Mouse (Mus musculus) ES-Bruce4 (cell line): Measurements from ENCODE around the gene Gmip. TPM values are rescaled to one million over a fixed set of nuclear protein-coding genes. Genes with fewer than 3 reads are reported as not detected.

Source experiments
- H3K27ac ChIP-seq: 2 replicates; pipeline ENCODE4 v1.5.1; 2012; ENCODE audit warnings: low read length, inconsistent platforms; ENCODE audit not compliant: insufficient read depth
- H3K27me3 ChIP-seq: 2 replicates; pipeline ENCODE4 v1.6.1; 2012; ENCODE audit warnings: mild to moderate bottlenecking, low read length, inconsistent platforms; ENCODE audit not compliant: control insufficient read depth, poor library complexity, insufficient read depth, severe bottlenecking
- H3K36me3 ChIP-seq: 2 replicates; pipeline ENCODE4 v1.6.1; 2012; ENCODE audit warnings: inconsistent platforms, mild to moderate bottlenecking, low read length, moderate library complexity; ENCODE audit not compliant: control insufficient read depth, poor library complexity, insufficient read depth, severe bottlenecking
- H3K4me1 ChIP-seq: one replicate; pipeline ENCODE4 v1.8.1; 2011; ENCODE audit warnings: low read length; ENCODE audit not compliant: control insufficient read depth, insufficient read depth
- H3K4me3 ChIP-seq: 2 replicates; pipeline ENCODE4 v1.5.1; 2011; ENCODE audit warnings: low read depth, mild to moderate bottlenecking, low read length
- H3K9ac ChIP-seq: 2 replicates; pipeline ENCODE4 v1.6.1; 2012; ENCODE audit warnings: low read depth, mild to moderate bottlenecking, inconsistent platforms; ENCODE audit not compliant: poor library complexity, severe bottlenecking
- H3K9me3 ChIP-seq: replicated peaks from 2 replicates; pipeline ENCODE4 v1.6.1; 2012; ENCODE audit warnings: mild to moderate bottlenecking, low read length, inconsistent platforms; ENCODE audit not compliant: control insufficient read depth, poor library complexity, insufficient read depth, severe bottlenecking
- CTCF ChIP-seq: IDR thresholded peaks from one replicate; pipeline ENCODE4 v1.8.1; 2011; ENCODE audit warnings: low read depth, low read length
- EP300 ChIP-seq: IDR thresholded peaks from 2 replicates; pipeline ENCODE4 v1.6.1; 2011; ENCODE audit warnings: low read depth, low read length; ENCODE audit not compliant: insufficient read depth
- POLR2A ChIP-seq: IDR thresholded peaks from one replicate; pipeline ENCODE4 v1.8.1; 2011; ENCODE audit warnings: low read length; ENCODE audit not compliant: insufficient read depth
- polyA plus RNA-seq: library from polyadenylated mRNA; stranded (reverse); fragments of >200 nt; gene quantifications from 2 replicates; pipeline ENCODE4 v1.2.4, GENCODE M21; 2011; ENCODE audit warnings: low read depth; ENCODE audit not compliant: missing spikeins, insufficient read depth, insufficient read length

Gmip gene
- polyA plus RNA-seq, 1 experiment, result 11.6 TPM

- H3K27ac ChIP-seq, result no peak overlapping the region
These were observed 8.5 kb upstream of the Gmip start for GRCm38 (mm10) chr8:69799946-69800345.

DNA sequence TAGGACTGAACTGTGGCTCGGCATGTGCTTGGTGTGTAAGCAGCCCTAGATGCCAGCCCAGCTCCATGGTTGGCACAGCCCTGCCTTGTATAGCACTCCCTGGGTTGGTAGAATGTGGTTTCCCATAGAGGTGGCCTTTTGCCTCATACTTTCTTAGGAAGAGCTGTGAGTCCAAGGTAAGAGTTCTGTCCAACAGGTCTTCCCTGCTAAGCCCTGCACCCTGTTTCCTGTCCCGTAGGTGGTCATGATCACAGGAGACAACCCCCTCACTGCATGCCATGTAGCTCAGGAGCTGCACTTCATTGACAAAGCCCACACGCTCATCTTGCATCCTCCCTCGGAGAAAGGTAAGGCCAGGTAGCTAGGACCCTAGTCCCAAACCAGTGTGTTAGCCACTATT, 6.7 kb upstream of the Gmip start:
- Histone ChIP-seq H3K4me1 (no peaks in the 10 kb centered on the region), H3K4me3 (no peak overlapping the region), H3K27me3 (no peaks in the 10 kb centered on the region), H3K36me3 (peaks cover 97% of the 10 kb centered on the region), H3K9ac (no peak overlapping the region), H3K9me3 (no peaks in the 10 kb centered on the region), H3K27ac (no peak overlapping the region)
- TF ChIP-seq EP300 (no peak), CTCF (no peak), POLR2A (no peak)

More at GRCm38 (mm10) chr8:69799946-69800345, 8.5 kb upstream of the Gmip start:
- TF ChIP-seq EP300 (no peak), POLR2A (no peak), CTCF (no peak)
- Histone ChIP-seq H3K4me1 (no peaks in the 10 kb centered on the region), H3K4me3 (no peak overlapping the region), H3K9ac (no peak overlapping the region), H3K27me3 (no peaks in the 10 kb centered on the region), H3K36me3 (peaks cover 97% of the 10 kb centered on the region), H3K9me3 (no peaks in the 10 kb centered on the region)

- no peaks in the 10 kb centered on the region for H3K4me1 ChIP-seq
- no peaks in the 10 kb centered on the region for H3K27me3 ChIP-seq
- no peak for TF ChIP-seq CTCF
- no peak for TF ChIP-seq POLR2A
- TF ChIP-seq EP300, result no peak
- no peaks in the 10 kb centered on the region for H3K9me3 ChIP-seq
- no peak overlapping the region for H3K27ac ChIP-seq
- no peak overlapping the region for H3K9ac ChIP-seq
- no peak overlapping the region for H3K4me3 ChIP-seq
- H3K36me3 ChIP-seq, result peaks cover 97% of the 10 kb centered on the region
These were observed 6.3 kb upstream of the Gmip start for GRCm38 (mm10) chr8:69802216-69802615.

- Histone ChIP-seq H3K4me3 (no peak overlapping the region), H3K9ac (no peak overlapping the region), H3K36me3 (peaks cover 95% of the 10 kb centered on the region), H3K27me3 (no peaks in the 10 kb centered on the region), H3K27ac (no peak overlapping the region), H3K4me1 (no peaks in the 10 kb centered on the region), H3K9me3 (no peaks in the 10 kb centered on the region)
- no peak for TF ChIP-seq CTCF
- no peak for TF ChIP-seq POLR2A
- no peak for TF ChIP-seq EP300
These were observed 5.1 kb upstream of the Gmip start for GRCm38 (mm10) chr8:69803366-69803765.

DNA sequence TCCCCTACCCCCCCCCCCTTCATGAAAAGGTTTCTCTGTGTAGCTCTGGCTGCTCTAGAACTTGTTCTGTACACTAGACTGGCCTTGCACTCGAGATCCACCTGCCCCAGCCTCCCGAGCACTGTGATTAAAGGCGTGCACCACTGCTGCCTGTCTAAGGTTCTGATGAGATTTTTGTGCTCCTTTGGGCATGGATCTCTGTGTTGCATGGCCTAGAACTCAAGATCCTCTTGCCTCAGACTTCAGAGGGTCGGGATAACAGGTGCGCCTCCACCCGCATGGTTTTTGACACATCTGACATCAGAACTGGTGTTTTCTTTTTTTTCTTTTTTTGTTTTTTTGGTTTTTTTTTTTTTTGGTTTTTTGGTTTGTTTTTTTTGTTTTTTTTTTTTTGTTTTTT, 3.9 kb upstream of the Gmip start:
- no peak for TF ChIP-seq EP300
- Histone ChIP-seq H3K4me3 (no peak overlapping the region), H3K27ac (no peak overlapping the region), H3K9ac (no peak overlapping the region), H3K27me3 (no peaks in the 10 kb centered on the region), H3K9me3 (no peaks in the 10 kb centered on the region), H3K4me1 (no peaks in the 10 kb centered on the region), H3K36me3 (peaks cover 83% of the 10 kb centered on the region)

- H3K36me3 ChIP-seq, result peaks cover 78% of the 10 kb centered on the region
These were observed 3.4 kb upstream of the Gmip start for GRCm38 (mm10) chr8:69805086-69805485.

More at GRCm38 (mm10) chr8:69805086-69805485, 3.4 kb upstream of the Gmip start:
- Histone ChIP-seq H3K9ac (no peak overlapping the region), H3K4me3 (no peak overlapping the region), H3K9me3 (no peaks in the 10 kb centered on the region), H3K27me3 (no peaks in the 10 kb centered on the region), H3K27ac (no peak overlapping the region), H3K4me1 (no peaks in the 10 kb centered on the region)
- TF ChIP-seq CTCF (no peak), EP300 (no peak), POLR2A (no peak)
